Mouse (Mus musculus): Measurements from ENCODE around the gene Wapl.

Wapl gene

DNA sequence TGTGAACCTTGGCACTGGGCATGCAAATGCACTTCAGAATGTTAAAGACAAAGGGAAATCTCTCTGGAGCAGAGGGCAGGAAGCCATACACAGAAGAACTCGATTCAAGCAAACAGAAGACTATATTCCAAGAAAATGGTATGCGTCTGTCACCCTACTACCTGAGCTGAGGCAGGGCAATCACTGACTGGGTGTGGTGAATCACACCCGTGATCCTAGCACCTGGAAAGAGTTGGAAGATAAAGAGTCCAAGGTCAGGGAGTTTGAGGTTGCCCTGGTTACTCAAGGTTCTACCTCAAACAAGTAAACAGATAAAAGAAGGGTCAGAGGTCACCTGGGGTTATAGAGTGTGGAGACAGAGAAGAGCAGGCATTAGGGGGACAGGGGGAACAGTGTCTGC, 100.0 kb downstream of the Wapl start:
- DNase-seq (ENCODE audit: low read depth, low spot score) = no peak

DNA sequence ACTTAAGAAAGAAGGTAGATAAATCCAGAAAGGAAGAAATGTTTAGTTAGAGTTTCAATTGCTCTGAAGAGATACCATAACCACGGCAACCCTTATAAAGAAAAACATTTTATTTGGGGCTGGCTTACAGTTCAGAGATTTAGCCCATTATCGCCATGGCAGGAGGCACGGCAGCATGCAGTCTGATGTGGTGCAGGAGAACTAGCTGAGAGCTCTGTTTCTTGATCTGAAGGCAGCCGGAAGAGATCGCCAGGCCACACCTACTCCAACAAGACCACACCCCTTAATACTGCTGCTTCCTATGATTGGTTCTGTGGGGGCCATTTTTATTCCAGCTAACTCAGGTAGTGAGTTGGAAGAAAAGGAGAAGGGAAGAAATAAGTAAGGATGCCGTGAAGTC, 100.5 kb downstream of the Wapl start:
- DNase-seq (ENCODE audit: low read depth, low spot score) = no peak

DNA sequence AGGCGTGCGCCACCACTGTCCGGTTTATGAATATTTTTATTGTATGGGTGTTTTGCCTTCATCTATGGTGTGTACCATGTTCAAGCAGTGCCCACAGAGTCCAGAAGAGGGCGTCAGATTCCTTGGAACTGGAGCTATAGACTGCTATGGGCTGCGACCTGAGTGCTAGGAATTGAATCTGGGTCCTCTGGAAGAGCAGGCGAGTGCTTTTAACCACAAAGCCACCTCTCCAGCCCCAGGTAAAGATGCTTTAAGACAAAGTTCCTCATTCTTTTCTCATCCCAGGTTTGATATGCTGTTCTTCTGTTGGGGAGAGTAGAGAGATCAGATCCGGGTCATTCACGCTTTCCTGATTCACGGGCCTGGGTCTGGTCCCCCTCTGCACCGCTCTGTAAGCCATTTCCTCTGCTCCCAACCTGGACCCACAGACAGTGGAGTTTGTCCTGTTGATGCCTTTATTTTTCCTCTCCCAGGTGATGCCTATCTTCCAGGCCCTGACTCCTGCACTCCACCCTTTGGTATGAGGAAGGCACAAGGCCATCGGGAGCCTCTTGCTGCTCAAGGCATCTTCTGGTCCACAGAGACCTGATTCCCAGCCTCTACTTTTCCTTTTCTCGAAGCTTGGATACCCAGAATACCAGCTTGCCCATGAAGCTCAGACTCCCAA, 103.1 kb downstream of the Wapl start:
- no peak for DNase-seq (ENCODE audit: low read depth, low spot score)

DNA sequence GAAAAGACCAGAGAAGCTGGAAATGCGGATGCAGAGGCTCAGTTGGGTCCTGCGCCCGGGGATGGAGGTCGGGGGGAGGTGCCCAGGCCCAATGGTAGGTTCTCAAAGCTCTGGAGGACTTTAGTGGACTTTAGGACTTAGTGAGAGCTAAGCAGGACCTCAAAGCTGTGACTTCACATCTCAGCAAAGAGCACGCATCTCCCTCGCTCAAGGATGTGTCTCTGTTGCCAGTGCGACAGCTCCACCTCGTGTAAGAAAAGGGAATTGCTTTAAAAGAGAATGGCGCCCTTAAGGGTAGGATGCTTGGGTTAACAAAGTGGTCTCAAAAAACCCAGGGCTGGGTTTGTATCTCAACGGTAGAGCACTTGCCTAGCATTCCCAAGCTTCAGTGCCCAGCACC, 104.1 kb downstream of the Wapl start:
- no peak for DNase-seq (ENCODE audit: low read depth, low spot score)

DNA sequence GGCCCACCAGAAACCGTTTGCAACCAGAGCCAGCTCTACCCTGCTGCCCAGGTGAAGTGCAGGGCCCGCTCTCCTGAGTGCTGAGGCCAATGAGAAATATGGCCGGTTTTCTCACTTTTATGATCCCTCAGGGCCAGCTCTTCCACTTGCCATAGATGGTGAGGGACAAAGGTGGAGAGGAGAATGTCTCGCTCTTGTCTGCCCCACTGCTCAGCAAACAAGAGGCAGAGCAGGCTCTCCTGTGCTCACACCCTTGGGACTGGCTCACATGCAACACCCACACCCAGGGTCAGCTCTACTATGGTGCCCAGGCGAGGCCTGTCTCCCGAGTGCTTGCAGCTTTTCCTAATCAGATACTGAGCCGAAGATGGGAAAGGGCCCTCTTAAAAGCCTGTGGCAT, 105.0 kb downstream of the Wapl start:
- DNase-seq (ENCODE audit: low read depth, low spot score) = no peak

DNA sequence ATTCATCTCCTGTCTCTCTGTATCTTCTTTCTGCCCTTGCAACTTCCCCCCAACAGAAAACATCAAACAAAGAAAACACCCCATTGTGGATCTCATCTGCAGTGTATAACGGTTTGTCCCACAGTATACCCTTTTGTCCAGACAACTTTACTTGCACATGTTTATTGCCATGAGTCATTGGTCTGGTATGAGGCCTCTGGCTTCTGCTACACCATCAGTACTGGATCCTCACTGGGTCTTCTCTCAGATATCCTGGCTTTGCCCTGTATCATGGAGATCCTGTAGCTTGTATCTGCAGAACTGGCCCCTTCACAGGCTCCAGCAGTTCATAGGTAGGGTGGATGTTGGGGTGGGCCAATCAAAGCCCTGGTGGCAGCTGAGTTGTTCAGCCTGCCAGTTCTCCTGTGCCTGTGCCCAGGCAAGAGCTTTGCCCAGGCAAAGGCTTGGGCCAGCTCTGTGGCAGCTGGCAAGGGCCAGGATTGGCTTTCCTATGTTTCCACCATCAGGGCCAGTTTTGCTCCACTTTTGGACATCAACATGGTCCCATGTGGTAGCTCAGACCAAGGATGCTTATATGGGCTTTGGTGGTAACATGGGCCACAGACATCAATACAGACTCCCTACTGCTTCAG, 119.8 kb downstream of the Wapl start:
- DNase-seq (ENCODE audit: low read depth, low spot score) = no peak
